Mouse (Mus musculus) cerebellum, adult 9-10 months (tissue): ENCODE data around the gene 1700012B07Rik.

Source experiments
- DNase-seq: peaks from one replicate; pipeline ENCODE4 v3.0.0; 2022

The 1700012B07Rik gene

DNA sequence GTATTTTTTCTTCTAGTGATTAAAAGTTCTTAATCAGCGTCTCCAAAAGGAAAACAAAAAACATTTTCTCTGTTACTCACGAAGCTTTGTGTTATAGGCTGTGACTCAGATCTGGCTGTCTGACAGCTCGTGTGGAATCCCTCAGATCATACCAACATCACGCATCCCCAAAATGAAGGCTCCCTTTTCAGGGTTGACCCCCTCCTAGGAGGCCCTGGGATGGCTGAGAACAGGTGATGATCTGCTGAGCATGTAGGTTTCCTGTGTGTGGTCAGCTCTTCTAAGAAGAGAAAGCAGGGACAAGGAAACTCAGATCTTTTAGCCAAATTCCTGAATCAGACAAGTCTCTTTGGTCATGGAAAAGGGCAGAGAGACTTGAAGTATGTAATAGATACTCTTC, 82.6 kb downstream of the 1700012B07Rik start:
- no peak for DNase-seq

DNA sequence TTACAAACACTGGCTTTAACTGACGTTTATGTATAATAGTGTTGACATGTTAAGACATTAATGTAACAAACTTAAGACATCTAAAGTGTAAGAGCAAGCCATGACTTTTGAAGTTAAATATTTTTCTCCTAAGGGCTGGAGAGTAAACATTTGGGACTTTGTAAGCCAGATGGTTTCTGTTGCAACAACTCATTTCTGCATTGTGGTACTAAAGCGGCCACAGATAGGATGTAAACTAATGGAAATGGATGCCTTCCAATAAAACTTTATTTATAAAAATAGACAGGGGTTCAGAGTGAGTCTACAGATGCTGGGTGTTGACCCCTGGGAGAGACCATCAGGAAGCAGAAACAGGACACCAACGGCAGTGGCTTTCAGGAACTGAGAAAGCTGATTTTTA, 89.9 kb downstream of the 1700012B07Rik start:
- DNase-seq, result no peak
